Mouse (Mus musculus) liver, embryonic 14.5 days (tissue): ENCODE results near the gene Pms1.

ENCODE experiments used
- CTCF ChIP-seq: IDR thresholded peaks from 2 replicates; pipeline ENCODE4 v1.5.1; 2016; ENCODE audit warnings: antibody characterized with exemption, low read depth, control low read depth
- EP300 ChIP-seq: IDR thresholded peaks from 2 replicates; pipeline ENCODE4 v1.6.1; 2016; ENCODE audit warnings: antibody characterized with exemption, low read depth

DNA sequence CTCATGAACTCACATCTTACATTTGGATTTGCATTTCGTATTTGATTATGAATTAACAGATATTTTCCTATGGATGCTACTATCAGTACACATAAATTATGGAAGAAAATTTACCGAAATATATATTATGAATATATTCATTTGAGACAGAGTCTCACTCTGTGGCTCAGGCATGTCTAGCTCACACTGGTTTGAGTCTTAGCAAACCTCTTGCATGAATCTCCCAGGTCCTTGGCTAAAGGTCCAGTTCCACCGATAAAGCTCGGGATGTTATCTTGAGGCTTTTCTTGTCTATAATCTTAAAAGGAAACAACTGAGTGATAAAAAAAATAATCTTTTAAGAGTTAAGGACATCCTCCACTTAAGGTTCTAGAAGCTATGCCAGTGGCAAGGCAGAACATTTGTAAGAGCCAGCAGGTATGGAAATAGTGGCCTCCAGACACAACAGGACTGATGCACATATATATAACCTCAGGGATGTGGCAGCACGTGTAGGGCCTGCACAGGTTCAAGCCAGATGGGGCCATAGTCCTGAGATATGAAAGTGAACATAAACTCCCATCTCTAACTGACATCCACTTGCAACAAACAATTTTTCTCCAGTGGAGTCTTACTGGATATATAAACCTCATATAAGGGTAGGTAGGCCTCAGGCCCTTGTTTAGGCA is 28.1 kb upstream of the Pms1 start:
- TF ChIP-seq EP300 (no peak), CTCF (no peak)
